ENCODE assay signal across 17 mouse cellular contexts in the genomic region with DNA sequence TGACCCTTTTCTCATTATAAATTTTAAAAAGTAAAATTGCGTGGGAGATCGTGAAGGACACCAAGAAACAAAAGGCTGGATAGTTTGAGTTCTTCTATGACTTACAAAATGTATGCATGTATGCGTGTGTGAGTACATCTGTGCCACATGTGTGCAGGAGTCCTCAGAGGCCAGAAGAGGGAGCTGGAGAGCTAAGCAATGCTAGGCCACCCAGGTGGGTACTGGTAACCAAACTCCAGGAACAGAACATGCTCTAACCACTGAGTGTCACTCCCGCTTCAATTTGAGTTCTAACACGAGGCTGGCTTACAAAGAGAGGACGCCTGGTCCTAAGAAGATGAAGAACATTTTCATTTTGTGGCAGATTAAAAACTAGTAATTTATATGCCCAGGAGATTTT.
DNase-seq lines count a peak whose midpoint lies in the region; ATAC-seq and TF ChIP-seq lines count a peak whose summit lies in the region.
"Had no signal": no experiment of that assay in that cellular context is flagged by ENCODE, and none has a peak within 500 bp of the region (broad histone marks: within the 10 kb centered on the region; RNA-seq: fewer than 3 reads in every experiment).

No protein-coding gene starts in this region.

- peak; percentile 6; the same call in 1 of the 2 replicates for TF ChIP-seq CTCF in cerebellum, adult 2 months (IDR thresholded peaks at IDR 0.05; ENCODE audit: borderline replicate concordance, insufficient read depth, low read depth, low read length)
- peak; percentile 45 for TF ChIP-seq CTCF in kidney, adult 2 months (conservative IDR thresholded peaks at IDR 0.05; ENCODE audit: insufficient read depth, insufficient read length, low read depth, low read length)
- peak; percentile 36; the same call in 1 of the 2 replicates for TF ChIP-seq CTCF in testis, adult 2 months (IDR thresholded peaks at IDR 0.05; ENCODE audit: control insufficient read depth, insufficient read depth, insufficient replicate concordance, low read depth, low read length)
- TF ChIP-seq CTCF in embryonic fibroblast, embryonic 13.5 days (IDR thresholded peaks at IDR 0.05; ENCODE audit: borderline replicate concordance, insufficient read depth, low read length): peak; percentile 30; the same call in 1 of the 2 replicates

- no peaks in the 10 kb centered on the region for H3K36me3 ChIP-seq in kidney, adult 2 months (ENCODE audit: control insufficient read depth, insufficient read depth, low read length)
- H3K36me3 ChIP-seq in testis, adult 2 months (ENCODE audit: control insufficient read depth, insufficient read depth, low read length): no peaks in the 10 kb centered on the region
- H3K36me3 ChIP-seq: embryonic facial prominence, embryonic 13.5 days; limb, embryonic 15.5 days; midbrain, embryonic 12.5 days; stomach, embryonic 15.5 days had no signal

- no peaks in the 10 kb centered on the region for H3K27me3 ChIP-seq in cerebellum, adult 2 months (ENCODE audit: control insufficient read depth, insufficient read depth, low read length)
- H3K27me3 ChIP-seq in kidney, adult 2 months (replicated peaks; ENCODE audit: control insufficient read depth, insufficient read depth, low read length): no peaks in the 10 kb centered on the region; the same call in 1 of the 2 replicates
- no peaks in the 10 kb centered on the region for H3K27me3 ChIP-seq in testis, adult 2 months (ENCODE audit: control insufficient read depth, insufficient read depth, low read length)
- H3K27me3 ChIP-seq: embryonic facial prominence, embryonic 13.5 days; limb, embryonic 15.5 days; midbrain, embryonic 12.5 days; stomach, embryonic 15.5 days had no signal

- TF ChIP-seq POLR2A in cerebellum, adult 2 months (IDR thresholded peaks at IDR 0.05; ENCODE audit: borderline replicate concordance, insufficient read depth, low read length): no peak
- no peak for TF ChIP-seq POLR2A in kidney, adult 2 months (IDR thresholded peaks at IDR 0.05; ENCODE audit: low read depth, low read length)
- no peak for TF ChIP-seq POLR2A in testis, adult 2 months (IDR thresholded peaks at IDR 0.05; ENCODE audit: control insufficient read depth, low read depth, low read length)
- TF ChIP-seq POLR2A in embryonic fibroblast, embryonic 13.5 days (IDR thresholded peaks at IDR 0.05; ENCODE audit: low read depth, low read length): no peak

- H3K4me3 ChIP-seq in cerebellum, adult 2 months (replicated peaks; ENCODE audit: insufficient read depth, low read depth, low read length): no peak overlapping the region
- H3K4me3 ChIP-seq in kidney, adult 2 months (ENCODE audit: insufficient read depth, low read depth, low read length): no peak overlapping the region
- no peak overlapping the region for H3K4me3 ChIP-seq in testis, adult 2 months (ENCODE audit: control insufficient read depth, low read depth, low read length)
- no peak overlapping the region for H3K4me3 ChIP-seq in embryonic fibroblast, embryonic 13.5 days (ENCODE audit: insufficient read depth, low read length)
- H3K4me3 ChIP-seq: embryonic facial prominence, embryonic 13.5 days; limb, embryonic 15.5 days; midbrain, embryonic 12.5 days; myocyte; stomach, embryonic 15.5 days had no signal

- no peaks in the 10 kb centered on the region for H3K4me1 ChIP-seq in cerebellum, adult 2 months (ENCODE audit: control insufficient read depth, insufficient read depth, low read length)
- H3K4me1 ChIP-seq in kidney, adult 2 months (ENCODE audit: control insufficient read depth, insufficient read depth, low read length): no peaks in the 10 kb centered on the region
- H3K4me1 ChIP-seq in testis, adult 2 months (ENCODE audit: control insufficient read depth, insufficient read depth, low read length): no peaks in the 10 kb centered on the region
- H3K4me1 ChIP-seq in embryonic fibroblast, embryonic 13.5 days (ENCODE audit: control insufficient read depth, insufficient read depth, low read length): peaks cover 4% of the 10 kb centered on the region; the same call in 1 of the 2 replicates
- H3K4me1 ChIP-seq: embryonic facial prominence, embryonic 13.5 days; midbrain, embryonic 12.5 days; stomach, embryonic 15.5 days had no signal

- no peak for ATAC-seq in cerebellum, adult (ENCODE audit: insufficient number of reproducible peaks, low FRiP score, low TSS enrichment)

- no peak overlapping the region for H3K27ac ChIP-seq in cerebellum, adult 2 months (ENCODE audit: insufficient read depth, low read length)
- H3K27ac ChIP-seq in kidney, adult 2 months (ENCODE audit: insufficient read depth, low read depth, low read length): no peak overlapping the region
- H3K27ac ChIP-seq in testis, adult 2 months (ENCODE audit: control insufficient read depth, insufficient read depth, low read depth, low read length): no peak overlapping the region
- H3K27ac ChIP-seq in embryonic fibroblast, embryonic 13.5 days (ENCODE audit: insufficient read depth, low read length): no peak overlapping the region
- H3K27ac ChIP-seq: embryonic facial prominence, embryonic 13.5 days; limb, embryonic 15.5 days; midbrain, embryonic 12.5 days; stomach, embryonic 15.5 days had no signal

- WGBS in cerebellum, adult 2 months: 95% methylated on average over 6 of the region's 6 CpGs
- WGBS in kidney, adult 2 months: 95% methylated on average over 6 of the region's 6 CpGs

- DNase-seq in cerebellum, adult 2 months: no peak
- DNase-seq in kidney, adult 2 months: no peak
- no peak for DNase-seq in kidney, postnatal 10 days
- DNase-seq in testis, postnatal 10 days (ENCODE audit: low spot score): no peak
- DNase-seq in T-cell, adult 2 months (ENCODE audit: low spot score): no peak
- DNase-seq: cerebellum, adult 11 months; layer of hippocampus, adult 9-11 months; lung, postnatal 14 days; spleen, adult 18-20 months had no signal
